Mouse (Mus musculus): ENCODE measurements at regions not wholly inside any gene's neighbourhood (a gene's known extent, or its start where the extent isn't known, plus 50 kb on each side); places are given as distances from the start of the nearest gene placed in this dataset.
"Not testable (repeated sequence)": the region's sequence is repeated elsewhere in the genome, so short reads cannot be mapped to it uniquely, and the experiment has no call there.

GRCm38 (mm10) chr13:18651658-18652057, 65.4 kb upstream of the Vps41 start:
- no peak for DNase-seq (ENCODE audit: low spot score in 2 of 2)

- DNase-seq (ENCODE audit: low spot score in 2 of 2) = no peak
These were observed 102.1 kb upstream of the Vps41 start for GRCm38 (mm10) chr13:18614763-18615616.

- DNase-seq (ENCODE audit: low spot score in 2 of 2) = peak in 1 of 2 experiments; percentile 2
These were observed 136.2 kb upstream of the Vps41 start for GRCm38 (mm10) chr13:18580718-18581550.

GRCm38 (mm10) chr13:18576016-18576415, 141.1 kb upstream of the Vps41 start:
- no peak for DNase-seq (ENCODE audit: low spot score in 2 of 2)

- no peak for DNase-seq (ENCODE audit: low spot score in 2 of 2)
These were observed 141.5 kb upstream of the Vps41 start for GRCm38 (mm10) chr13:18575599-18575998.

GRCm38 (mm10) chr13:18542032-18542431, 144.5 kb upstream of the Pou6f2 start:
- not testable (repeated sequence) for DNase-seq (ENCODE audit: low spot score in 2 of 2)

GRCm38 (mm10) chr13:18530509-18530908, 133.0 kb upstream of the Pou6f2 start:
- DNase-seq (ENCODE audit: low spot score in 2 of 2) = no peak

- no peak for DNase-seq (ENCODE audit: low spot score in 2 of 2)
These were observed 100.7 kb upstream of the Pou6f2 start for GRCm38 (mm10) chr13:18498159-18498558.

GRCm38 (mm10) chr13:18497582-18498157, 100.2 kb upstream of the Pou6f2 start:
- no peak for DNase-seq (ENCODE audit: low spot score in 2 of 2)

- DNase-seq (ENCODE audit: low spot score in 2 of 2) = no peak
These were observed 97.7 kb upstream of the Pou6f2 start for GRCm38 (mm10) chr13:18495021-18495811.

GRCm38 (mm10) chr13:18485785-18486184, 88.3 kb upstream of the Pou6f2 start:
- DNase-seq (ENCODE audit: low spot score in 2 of 2) = not testable (repeated sequence)

GRCm38 (mm10) chr13:18485080-18485479, 87.6 kb upstream of the Pou6f2 start:
- no peak for DNase-seq (ENCODE audit: low spot score in 2 of 2)

GRCm38 (mm10) chr13:18476311-18476710, 78.8 kb upstream of the Pou6f2 start:
- no peak for DNase-seq (ENCODE audit: low spot score in 2 of 2)

- DNase-seq (ENCODE audit: low spot score in 2 of 2) = no peak
These were observed 74.0 kb upstream of the Pou6f2 start for GRCm38 (mm10) chr13:18471534-18471933.

- no peak for DNase-seq (ENCODE audit: low spot score in 2 of 2)
These were observed 68.4 kb upstream of the Pou6f2 start for GRCm38 (mm10) chr13:18465921-18466320.

GRCm38 (mm10) chr13:18462221-18462620, 64.7 kb upstream of the Pou6f2 start:
- DNase-seq (ENCODE audit: low spot score in 2 of 2) = no peak

GRCm38 (mm10) chr13:18457337-18458236, 60.1 kb upstream of the Pou6f2 start:
- no peak for DNase-seq (ENCODE audit: low spot score in 2 of 2)
